Mouse (Mus musculus): ENCODE measurements around the gene Tmcc2.

The Tmcc2 gene

GRCm38 (mm10) chr1:132390691-132391579, at the start of gene Tmcc2:
TSS of gene Tmcc2 (minus strand) at chr1:132391281.
- peak; percentile 33 to 55 for DNase-seq (ENCODE audit: low spot score in 2 of 2)

GRCm38 (mm10) chr1:132437389-132437788, 46.3 kb upstream of the Tmcc2 start:
- no peak for DNase-seq (ENCODE audit: low spot score in 2 of 2)

- no peak for DNase-seq (ENCODE audit: low spot score in 2 of 2)
Observed at GRCm38 (mm10) chr1:132436960-132437359, 45.9 kb upstream of the Tmcc2 start.

- DNase-seq (ENCODE audit: low spot score in 2 of 2) = no peak
Observed at GRCm38 (mm10) chr1:132436320-132436958, 45.4 kb upstream of the Tmcc2 start.

GRCm38 (mm10) chr1:132434032-132434431, 43.0 kb upstream of the Tmcc2 start:
- DNase-seq (ENCODE audit: low spot score in 2 of 2) = no peak

GRCm38 (mm10) chr1:132433349-132433748, 42.3 kb upstream of the Tmcc2 start:
- no peak for DNase-seq (ENCODE audit: low spot score in 2 of 2)

GRCm38 (mm10) chr1:132431716-132432115, 40.6 kb upstream of the Tmcc2 start:
- peak; percentile 47 to 56 for DNase-seq (ENCODE audit: low spot score in 2 of 2)

GRCm38 (mm10) chr1:132430818-132431217, 39.7 kb upstream of the Tmcc2 start:
- no peak for DNase-seq (ENCODE audit: low spot score in 2 of 2)

- no peak for DNase-seq (ENCODE audit: low spot score in 2 of 2)
Observed at GRCm38 (mm10) chr1:132425600-132425999, 34.5 kb upstream of the Tmcc2 start.

GRCm38 (mm10) chr1:132422912-132423696, 32.0 kb upstream of the Tmcc2 start:
- DNase-seq (ENCODE audit: low spot score in 2 of 2) = no peak

GRCm38 (mm10) chr1:132420662-132421061, 29.6 kb upstream of the Tmcc2 start:
- no peak for DNase-seq (ENCODE audit: low spot score in 2 of 2)

GRCm38 (mm10) chr1:132420206-132420605, 29.1 kb upstream of the Tmcc2 start:
- DNase-seq (ENCODE audit: low spot score in 2 of 2) = no peak

GRCm38 (mm10) chr1:132417319-132418251, 26.5 kb upstream of the Tmcc2 start, which contains the start of gene Dstyk:
TSS of gene Dstyk (plus strand) at chr1:132417555.
- DNase-seq (ENCODE audit: low spot score in 2 of 2) = peak; percentile 91 to 93

GRCm38 (mm10) chr1:132416943-132417290, 25.8 kb upstream of the Tmcc2 start:
- no peak for DNase-seq (ENCODE audit: low spot score in 2 of 2)

GRCm38 (mm10) chr1:132416244-132416942, 25.3 kb upstream of the Tmcc2 start:
- no peak for DNase-seq (ENCODE audit: low spot score in 2 of 2)

GRCm38 (mm10) chr1:132410657-132411056, 19.6 kb upstream of the Tmcc2 start:
- DNase-seq (ENCODE audit: low spot score in 2 of 2) = no peak

- DNase-seq (ENCODE audit: low spot score in 2 of 2) = no peak
Observed at GRCm38 (mm10) chr1:132401843-132402242, 10.8 kb upstream of the Tmcc2 start.

GRCm38 (mm10) chr1:132400538-132400937, 9.5 kb upstream of the Tmcc2 start:
- DNase-seq (ENCODE audit: low spot score in 2 of 2) = no peak

GRCm38 (mm10) chr1:132396705-132397104, 5.6 kb upstream of the Tmcc2 start:
- DNase-seq (ENCODE audit: low spot score in 2 of 2) = no peak

- DNase-seq (ENCODE audit: low spot score in 2 of 2) = no peak
Observed at GRCm38 (mm10) chr1:132392872-132393271, 1.8 kb upstream of the Tmcc2 start.
